Comparison of ENCODE assay signal across 17 mouse cellular contexts in the genomic region with DNA sequence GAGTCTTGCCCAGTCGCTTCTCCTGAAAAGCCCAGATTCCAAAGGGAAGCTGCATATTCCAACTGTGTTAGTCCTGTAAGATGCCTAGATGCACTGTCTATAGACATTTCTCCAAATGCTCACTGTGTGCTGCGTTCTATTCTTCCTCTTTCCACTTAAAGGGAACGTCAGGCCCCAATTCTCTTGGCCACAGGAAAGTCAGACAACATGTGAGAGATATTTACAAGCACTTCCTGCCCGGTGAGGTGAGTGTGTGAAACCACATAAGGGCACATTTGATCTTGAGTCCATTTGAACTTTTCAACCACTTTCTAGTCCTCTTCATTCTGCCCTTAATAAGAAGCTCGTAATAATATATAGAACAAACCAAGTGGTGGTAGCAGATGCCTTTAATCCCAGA. TPM values are rescaled to one million over a fixed set of nuclear protein-coding genes. Genes with fewer than 3 reads are reported as not detected.
DNase-seq lines count a peak whose midpoint lies in the region; ATAC-seq lines count a peak whose summit lies in the region.
"Had no signal": no experiment of that assay in that cellular context is flagged by ENCODE, and none has a peak within 500 bp of the region (broad histone marks: within the 10 kb centered on the region; RNA-seq: fewer than 3 reads in every experiment).

No protein-coding gene starts in this region.

- no peak overlapping the region for H3K4me3 ChIP-seq in limb, embryonic 12.5 days (replicated peaks)
- H3K4me3 ChIP-seq in limb, embryonic 10.5 days: no peak overlapping the region
- H3K4me3 ChIP-seq in embryonic facial prominence, embryonic 14.5 days (ENCODE audit: low read depth, low read length): no peak overlapping the region
- H3K4me3 ChIP-seq in midbrain, embryonic 15.5 days: no peak overlapping the region
- H3K4me3 ChIP-seq: heart, embryonic 12.5 days; midbrain, embryonic 10.5 days had no signal

- ATAC-seq in limb, embryonic 12.5 days (ENCODE audit: insufficient number of reproducible peaks, insufficient read depth, low FRiP score, low TSS enrichment, low read depth): no peak
- peak; percentile 37 for ATAC-seq in CD4-positive, CD25-positive, alpha-beta regulatory T cell, adult 4 months
- ATAC-seq in embryonic facial prominence, embryonic 14.5 days (ENCODE audit: low read depth): no peak
- peak; percentile 68 for ATAC-seq in megakaryocyte progenitor cell, adult 5-6 weeks (replicated peaks; ENCODE audit: poor library complexity)
- ATAC-seq in midbrain, embryonic 15.5 days (replicated peaks): no peak

- H3K27ac ChIP-seq in limb, embryonic 12.5 days: peak overlapping the region; percentile 69
- no peak overlapping the region for H3K27ac ChIP-seq in limb, embryonic 10.5 days
- H3K27ac ChIP-seq in embryonic facial prominence, embryonic 14.5 days (replicated peaks; ENCODE audit: low read depth, low read length): peak overlapping the region; percentile 87
- H3K27ac ChIP-seq in midbrain, embryonic 15.5 days: no peak overlapping the region
- H3K27ac ChIP-seq: liver, embryonic 14.5 days; midbrain, embryonic 10.5 days had no signal

- peaks cover 97% of the 10 kb centered on the region for H3K36me3 ChIP-seq in limb, embryonic 12.5 days
- H3K36me3 ChIP-seq in limb, embryonic 10.5 days: peaks cover 94% of the 10 kb centered on the region
- H3K36me3 ChIP-seq in embryonic facial prominence, embryonic 14.5 days (ENCODE audit: control insufficient read depth, insufficient read depth, low read length): peaks cover 76% of the 10 kb centered on the region
- H3K36me3 ChIP-seq in midbrain, embryonic 15.5 days (replicated peaks): no peaks in the 10 kb centered on the region

- no peak overlapping the region for H3K9ac ChIP-seq in limb, embryonic 12.5 days (replicated peaks)
- no peak overlapping the region for H3K9ac ChIP-seq in embryonic facial prominence, embryonic 14.5 days (ENCODE audit: low read depth, low read length)
- no peak overlapping the region for H3K9ac ChIP-seq in midbrain, embryonic 15.5 days
- H3K9ac ChIP-seq: heart, embryonic 12.5 days; liver, embryonic 14.5 days had no signal

- no peaks in the 10 kb centered on the region for H3K27me3 ChIP-seq in limb, embryonic 12.5 days
- no peaks in the 10 kb centered on the region for H3K27me3 ChIP-seq in limb, embryonic 10.5 days (ENCODE audit: low read depth, poor library complexity, severe bottlenecking)
- no peaks in the 10 kb centered on the region for H3K27me3 ChIP-seq in embryonic facial prominence, embryonic 14.5 days (replicated peaks; ENCODE audit: control insufficient read depth, insufficient read depth, low read length)
- no peaks in the 10 kb centered on the region for H3K27me3 ChIP-seq in midbrain, embryonic 15.5 days (replicated peaks)
- H3K27me3 ChIP-seq: heart, embryonic 12.5 days had no signal

- intact Hi-C loops in left cerebral cortex, postnatal 10 days (cut with DNase I): no loop called here

- DNase-seq in limb, embryonic 10.5 days (ENCODE audit: low spot score): no peak
- no peak for DNase-seq in embryonic facial prominence, embryonic 14.5 days (ENCODE audit: low spot score)
- DNase-seq in left cerebral cortex, postnatal 10 days (ENCODE audit: extremely low spot score in 1 of 2, low spot score in 2 of 2): no peak
- DNase-seq: heart, adult 11 months; heart, postnatal 14 days; kidney, adult 8-10 months; kidney, postnatal 14 days; left cerebral cortex, postnatal 4 days; right cerebral cortex, postnatal 4 days; thymus, adult 2 months had no signal

- peaks cover 17% of the 10 kb centered on the region; the same call in 1 of the 2 replicates for H3K9me3 ChIP-seq in limb, embryonic 12.5 days
- no peaks in the 10 kb centered on the region for H3K9me3 ChIP-seq in limb, embryonic 10.5 days (replicated peaks)
- H3K9me3 ChIP-seq in embryonic facial prominence, embryonic 14.5 days (ENCODE audit: control insufficient read depth, low read length): no peaks in the 10 kb centered on the region
- H3K9me3 ChIP-seq in midbrain, embryonic 15.5 days: no peaks in the 10 kb centered on the region

- H3K4me2 ChIP-seq in limb, embryonic 12.5 days: no peak overlapping the region
- H3K4me2 ChIP-seq in embryonic facial prominence, embryonic 14.5 days (ENCODE audit: low read depth, low read length): no peak overlapping the region
- no peak overlapping the region for H3K4me2 ChIP-seq in midbrain, embryonic 15.5 days
- H3K4me2 ChIP-seq: heart, embryonic 12.5 days had no signal

- H3K4me1 ChIP-seq in limb, embryonic 12.5 days (replicated peaks): peaks cover 38% of the 10 kb centered on the region
- peaks cover 31% of the 10 kb centered on the region for H3K4me1 ChIP-seq in limb, embryonic 10.5 days
- H3K4me1 ChIP-seq in embryonic facial prominence, embryonic 14.5 days (ENCODE audit: control insufficient read depth, insufficient read depth, low read length): peaks cover 46% of the 10 kb centered on the region
- H3K4me1 ChIP-seq in midbrain, embryonic 15.5 days: peaks cover 4% of the 10 kb centered on the region; the same call in 1 of the 2 replicates

- WGBS in limb, embryonic 12.5 days: 62% methylated on average over 5 of the region's 5 CpGs
- WGBS in limb, embryonic 10.5 days: 78% methylated on average over 5 of the region's 5 CpGs
- 68% methylated on average over 5 of the region's 5 CpGs for WGBS in embryonic facial prominence, embryonic 14.5 days
- WGBS in midbrain, embryonic 15.5 days: 86% methylated on average over 5 of the region's 5 CpGs

RNA-seq across cellular contexts. Expression of a gene that starts 50.7 kb away (rescaled TPM):
- 43.1 and 50.8 TPM in 2 replicates for polyA plus RNA-seq in limb, embryonic 12.5 days (2016; fragmentation: Nextera tagmentation; extraction: Ambion mirVana)
- 20.0 and 38.3 TPM in 2 replicates for polyA plus RNA-seq in limb, embryonic 10.5 days (2016; fragmentation: Nextera tagmentation; extraction: Ambion mirVana)
- under 1 TPM in 1 of 2 experiments, not detected in 1; 0.79 TPM for polyA plus RNA-seq in CD4-positive, CD25-positive, alpha-beta regulatory T cell, adult 4 months (2017; shearing (Covaris generic))
- 34.8 and 43.6 TPM in 2 replicates for polyA plus RNA-seq in embryonic facial prominence, embryonic 14.5 days (2014; fragmentation: Nextera tagmentation; extraction: Ambion mirVana)
- 0.07 and 0.17 TPM in 2 replicates for total RNA-seq in megakaryocyte progenitor cell, adult 5-6 weeks (2015)
- total RNA-seq in megakaryocyte progenitor cell, adult 5-6 weeks (2017): 0.08 and 0.30 TPM in 2 replicates
- polyA plus RNA-seq in midbrain, embryonic 15.5 days (2015; fragmentation: Nextera tagmentation; extraction: Ambion mirVana): 11.7 and 15.8 TPM in 2 replicates
- 10 to 100 TPM; 20.4 to 21.4 TPM for total RNA-seq in left cerebral cortex, postnatal 10 days (2021)

Comparison
In these comparisons a context has a peak if more than half of its experiments do, and no peak if none do; other contexts are left out.
1. H3K27ac ChIP-seq: peak in limb, embryonic 12.5 days (single experiment) and embryonic facial prominence, embryonic 14.5 days (single experiment); none in limb, embryonic 10.5 days (single experiment) and midbrain, embryonic 15.5 days (single experiment).
2. ATAC-seq: peak in CD4-positive, CD25-positive, alpha-beta regulatory T cell, adult 4 months (single experiment) and megakaryocyte progenitor cell, adult 5-6 weeks (single experiment); none in limb, embryonic 12.5 days (single experiment), embryonic facial prominence, embryonic 14.5 days (single experiment) and midbrain, embryonic 15.5 days (single experiment).